Mouse (Mus musculus) left cerebral cortex, adult 2 months (tissue): ENCODE data around the gene Cacnb2. TPM values are rescaled to one million over a fixed set of nuclear protein-coding genes. Genes with fewer than 3 reads are reported as not detected.

Experiments
- DNase-seq, 2 experiments: peaks; one replicate each; pipeline ENCODE4 v3.0.0; 2021 to 2022; ENCODE audit warnings: low spot score in 2 of 2, mixed read lengths in 1 of 2; ENCODE audit errors: extremely low spot score in 1 of 2
- H3K27ac ChIP-seq: fragments of 200-600 bp; 2 replicates; pipeline ENCODE4 v1.8.1; 2022
- H3K4me3 ChIP-seq: fragments of 200-600 bp; 2 replicates; pipeline ENCODE4 v1.8.1; 2022
- CTCF ChIP-seq: fragments of 200-600 bp; IDR thresholded peaks from 2 replicates; pipeline ENCODE4 v1.8.1; 2022; ENCODE audit warnings: antibody characterized with exemption, mild to moderate bottlenecking, moderate library complexity
- intact Hi-C: fragments of 180-260 bp; cut with DNase I; formaldehyde crosslinking; loops from one replicate; pipeline ENCODE4 v1.15.1; 2025
- total RNA-seq, 2 experiments: library from RNA; stranded (reverse); gene quantifications; 2 replicates each; pipeline ENCODE4 v1.2.3; 2021

Cacnb2 gene
- total RNA-seq, 2 experiments from 2014 or later: 45.0 to 51.9 TPM

GRCm38 (mm10) chr2:14807650-14808347 lies 204.9 kb downstream of the Cacnb2 start:
- no peak for TF ChIP-seq CTCF
- intact Hi-C loops: no loop called here
- Histone ChIP-seq H3K4me3 (no peak overlapping the region), H3K27ac (no peak overlapping the region)
- no peak for DNase-seq

- intact Hi-C loops: no loop called here
- no peak for DNase-seq
- no peak overlapping the region for H3K4me3 ChIP-seq
Observed at GRCm38 (mm10) chr2:14814977-14815376, 212.1 kb downstream of the Cacnb2 start.

DNA sequence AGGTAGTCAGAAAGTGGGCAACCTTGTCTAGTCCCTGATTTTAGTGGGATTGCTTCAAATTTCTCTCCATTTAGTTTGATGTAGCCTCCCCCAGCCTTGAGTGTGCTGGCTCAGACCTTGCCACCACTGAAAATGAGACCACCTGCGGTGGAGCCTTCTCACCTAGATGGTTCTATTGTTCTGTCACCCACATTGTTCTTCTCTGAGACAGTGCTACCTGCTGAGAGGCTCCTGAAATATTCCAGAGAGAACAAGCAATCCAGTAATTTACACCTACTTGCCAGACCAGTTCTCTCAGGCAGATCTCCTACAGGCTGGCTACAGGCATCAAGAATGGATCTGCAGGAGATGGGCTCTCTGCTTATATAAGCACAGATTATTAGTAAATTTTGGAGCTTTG lies 215.8 kb downstream of the Cacnb2 start:
- Histone ChIP-seq H3K27ac (no peak overlapping the region), H3K4me3 (no peak overlapping the region)
- intact Hi-C loops: no loop called here
- no peak for TF ChIP-seq CTCF
- no peak for DNase-seq

More at GRCm38 (mm10) chr2:14814977-14815376, 212.1 kb downstream of the Cacnb2 start:
- no peak for TF ChIP-seq CTCF
- H3K27ac ChIP-seq: no peak overlapping the region

- intact Hi-C loops: no loop called here
- no peak overlapping the region for H3K27ac ChIP-seq
- DNase-seq: no peak
- H3K4me3 ChIP-seq: no peak overlapping the region
- no peak for TF ChIP-seq CTCF
Observed at GRCm38 (mm10) chr2:14820946-14821345, 218.1 kb downstream of the Cacnb2 start.

DNA sequence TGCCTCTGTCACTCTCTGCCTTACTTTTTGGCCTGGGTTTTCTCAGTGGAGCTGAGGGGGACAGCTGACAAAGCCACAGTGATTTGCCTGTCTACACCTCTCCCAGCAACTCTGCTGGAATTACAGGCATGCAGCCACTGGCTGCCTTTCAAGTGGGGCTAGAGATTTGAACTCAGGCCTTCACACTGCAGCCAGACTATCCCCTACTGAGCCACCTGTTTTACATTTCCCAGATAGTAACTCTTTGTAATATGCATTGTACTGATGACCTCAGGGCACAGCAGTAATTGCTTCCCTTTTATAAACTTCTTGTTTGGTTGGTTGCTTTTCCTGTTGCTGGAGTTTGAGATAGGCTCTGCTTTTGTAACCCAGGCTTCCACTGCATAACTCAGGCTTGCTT lies 220.2 kb downstream of the Cacnb2 start:
- intact Hi-C loops: no loop called here
- Histone ChIP-seq H3K4me3 (no peak overlapping the region), H3K27ac (no peak overlapping the region)
- DNase-seq: no peak
- TF ChIP-seq CTCF: no peak

DNA sequence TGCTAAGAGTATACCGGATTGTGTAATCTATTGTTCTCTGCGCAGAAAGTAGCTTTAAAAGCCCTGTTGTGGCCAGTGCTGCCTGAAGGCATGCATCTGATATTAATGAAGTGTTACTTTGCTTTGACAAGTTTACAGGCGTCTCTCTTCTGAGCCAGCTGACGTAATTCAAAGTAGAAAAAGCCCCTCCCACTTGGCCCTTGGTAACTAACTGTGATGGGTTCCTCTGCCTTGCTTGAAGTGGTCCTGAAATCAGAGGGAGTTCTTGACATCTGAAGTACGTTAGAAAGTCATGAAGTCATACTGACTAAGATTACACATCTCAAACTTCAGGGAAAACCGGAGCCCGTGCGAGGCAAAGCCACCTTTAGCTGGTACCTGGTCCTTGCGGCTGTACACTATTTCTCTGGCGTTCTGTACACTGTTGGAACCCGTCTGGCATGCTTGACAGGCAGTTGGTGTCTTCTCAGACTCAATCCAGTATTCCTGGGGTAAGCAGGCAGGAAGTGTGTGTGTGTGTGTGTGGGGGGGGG lies 221.0 kb downstream of the Cacnb2 start:
- Histone ChIP-seq H3K27ac (no peak overlapping the region), H3K4me3 (no peak overlapping the region)
- intact Hi-C loops: no loop called here
- no peak for DNase-seq
- no peak for TF ChIP-seq CTCF

DNA sequence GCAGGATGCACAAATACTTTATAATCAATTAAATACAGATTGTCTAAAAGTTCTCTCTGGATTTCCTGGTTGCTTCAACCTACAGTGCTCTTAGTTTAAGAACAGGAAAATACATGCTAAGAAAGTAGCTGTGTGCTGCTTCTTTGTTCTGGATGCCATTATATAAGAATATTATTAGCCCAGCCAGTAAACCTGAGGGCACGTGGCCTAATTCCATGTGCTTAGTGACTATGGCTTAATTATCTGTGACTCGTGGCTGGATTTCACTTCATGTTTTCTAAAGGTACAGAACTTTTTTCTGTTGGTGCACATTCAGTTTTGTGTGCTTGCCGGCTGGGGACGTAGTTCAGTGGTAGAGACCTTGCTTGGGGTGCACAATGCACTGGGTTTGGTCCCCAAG lies 222.3 kb downstream of the Cacnb2 start:
- no peak for DNase-seq
- TF ChIP-seq CTCF: no peak
- Histone ChIP-seq H3K27ac (no peak overlapping the region), H3K4me3 (no peak overlapping the region)
- intact Hi-C loops: no loop called here

GRCm38 (mm10) chr2:14829451-14829850 lies 226.6 kb downstream of the Cacnb2 start:
- no peak overlapping the region for H3K27ac ChIP-seq
- H3K4me3 ChIP-seq: no peak overlapping the region
- intact Hi-C loops: no loop called here
- DNase-seq: no peak
- TF ChIP-seq CTCF: no peak

GRCm38 (mm10) chr2:14831308-14831707 lies 228.4 kb downstream of the Cacnb2 start:
- H3K4me3 ChIP-seq: no peak overlapping the region
- no peak overlapping the region for H3K27ac ChIP-seq
- intact Hi-C loops: no loop called here
- no peak for TF ChIP-seq CTCF
- DNase-seq: no peak

GRCm38 (mm10) chr2:14834700-14835317 lies 231.9 kb downstream of the Cacnb2 start:
- intact Hi-C loops: no loop called here
- no peak for DNase-seq
- Histone ChIP-seq H3K4me3 (no peak overlapping the region), H3K27ac (no peak overlapping the region)
- no peak for TF ChIP-seq CTCF

- no peak for TF ChIP-seq CTCF
- H3K4me3 ChIP-seq: no peak overlapping the region
- intact Hi-C loops: no loop called here
- no peak for DNase-seq
- no peak overlapping the region for H3K27ac ChIP-seq
Observed at GRCm38 (mm10) chr2:14841272-14841671, 238.4 kb downstream of the Cacnb2 start.

DNA sequence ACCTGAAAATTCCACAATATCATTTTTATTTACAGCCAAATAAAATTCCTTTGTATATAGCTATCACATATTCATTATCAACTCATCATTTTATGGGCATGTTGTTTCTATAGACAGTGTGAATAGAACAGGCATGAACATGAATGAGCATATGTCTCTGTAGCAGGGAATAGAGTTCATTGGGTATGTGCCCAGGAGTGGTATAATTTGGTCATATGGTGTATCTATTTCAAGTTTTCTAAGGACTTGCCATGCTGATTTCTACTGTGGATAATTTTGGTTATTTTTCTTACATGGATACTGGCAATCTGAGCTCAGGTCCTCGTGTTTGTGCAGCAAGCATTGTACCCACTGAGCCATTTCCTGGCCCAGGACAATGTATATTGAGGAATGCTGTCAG lies 243.8 kb downstream of the Cacnb2 start:
- no peak for TF ChIP-seq CTCF
- Histone ChIP-seq H3K27ac (no peak overlapping the region; the same call in 1 of the 2 replicates), H3K4me3 (no peak overlapping the region)
- DNase-seq: no peak
- intact Hi-C loops: no loop called here

GRCm38 (mm10) chr2:14847188-14847587 lies 244.3 kb downstream of the Cacnb2 start:
- TF ChIP-seq CTCF: no peak
- intact Hi-C loops: no loop called here
- DNase-seq: no peak
- H3K4me3 ChIP-seq: no peak overlapping the region
- no peak overlapping the region for H3K27ac ChIP-seq
